Mouse (Mus musculus): ENCODE measurements around the gene Cby3. TPM values are rescaled to one million over a fixed set of nuclear protein-coding genes. Genes with fewer than 3 reads are reported as not detected.

The Cby3 gene
- polyA plus RNA-seq, 1 experiment from 2014 or later, result 1.6 TPM

DNA sequence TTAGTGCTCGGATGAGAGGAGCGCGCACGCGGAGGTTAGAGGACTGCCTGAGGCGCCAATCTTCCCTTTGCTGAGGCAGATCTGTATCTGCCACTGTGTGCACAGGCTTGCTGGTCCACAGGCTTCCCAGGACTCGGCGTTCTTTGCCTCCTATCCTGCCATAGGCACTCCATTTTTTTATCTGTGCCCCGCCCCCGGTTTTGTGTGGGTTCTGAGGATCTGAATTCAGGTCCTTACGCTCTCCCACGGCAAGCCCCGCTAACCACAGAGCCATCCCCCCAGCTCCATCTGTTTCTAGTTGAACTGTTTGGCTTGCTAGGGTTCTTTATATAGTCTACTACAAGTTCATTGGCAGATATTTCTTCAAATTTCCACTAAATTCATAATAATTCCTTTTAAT is 44.5 kb downstream of the Cby3 start:
- Histone ChIP-seq H3K4me1 (no peaks in the 10 kb centered on the region), H3K9ac (no peak overlapping the region), H3K9me3 (no peaks in the 10 kb centered on the region), H3K36me3 (replicated peaks) (peaks cover 53% of the 10 kb centered on the region), H3K4me3 (no peak overlapping the region), H3K27me3 (replicated peaks) (no peaks in the 10 kb centered on the region), H3K27ac (no peak overlapping the region), H3K4me2 (no peak overlapping the region)
- WGBS, result 92% methylated on average over 13 of the region's 13 CpGs
- ATAC-seq (replicated peaks), result no peak

GRCm38 (mm10) chr11:50402481-50402880 is 48.2 kb downstream of the Cby3 start:
- Histone ChIP-seq H3K9me3 (no peaks in the 10 kb centered on the region), H3K36me3 (replicated peaks) (peaks cover 31% of the 10 kb centered on the region), H3K4me3 (no peak overlapping the region), H3K4me2 (no peak overlapping the region), H3K27me3 (replicated peaks) (no peaks in the 10 kb centered on the region), H3K27ac (no peak overlapping the region), H3K4me1 (no peaks in the 10 kb centered on the region), H3K9ac (no peak overlapping the region)
- no peak for ATAC-seq (replicated peaks)
- 93% methylated on average over 3 of the region's 3 CpGs for WGBS

GRCm38 (mm10) chr11:50403367-50404014 is 49.2 kb downstream of the Cby3 start:
- no peak overlapping the region for H3K4me3 ChIP-seq
- no peaks in the 10 kb centered on the region for H3K27me3 ChIP-seq (replicated peaks)
- no peaks in the 10 kb centered on the region for H3K4me1 ChIP-seq
- H3K9me3 ChIP-seq, result no peaks in the 10 kb centered on the region
- H3K36me3 ChIP-seq (replicated peaks), result peaks cover 31% of the 10 kb centered on the region
- no peak for ATAC-seq (replicated peaks)
- H3K9ac ChIP-seq, result no peak overlapping the region
- no peak overlapping the region for H3K4me2 ChIP-seq
- 78% methylated on average over 10 of the region's 10 CpGs for WGBS
- no peak overlapping the region for H3K27ac ChIP-seq

- no peaks in the 10 kb centered on the region for H3K4me1 ChIP-seq
- no peak overlapping the region for H3K27ac ChIP-seq
- no peaks in the 10 kb centered on the region for H3K27me3 ChIP-seq (replicated peaks)
- H3K9me3 ChIP-seq, result no peaks in the 10 kb centered on the region
- 76% methylated on average over 6 of the region's 6 CpGs for WGBS
- no peak overlapping the region for H3K4me3 ChIP-seq
- no peak for ATAC-seq (replicated peaks)
- H3K9ac ChIP-seq, result no peak overlapping the region
- peaks cover 13% of the 10 kb centered on the region for H3K36me3 ChIP-seq (replicated peaks)
- H3K4me2 ChIP-seq, result no peak overlapping the region
Measured at GRCm38 (mm10) chr11:50407235-50407634, 53.0 kb downstream of the Cby3 start.

MicroRNA genes within 50 kb of the gene (microRNA counts, 519-probe panel; counts per million panel counts)
- 2,450 counts per million, percentile 47 among the panel's probes with 10 or more counts for microRNA mmu-miR-804

Small RNAs within 50 kb of the gene (microRNA-seq; reads per million reads assigned to microRNA genes)
- not detected for gene Mir804

Other genes starting within 250 kb of the Cby3 start
- 42.8 and 43.2 TPM in 2 replicates for gene Tbc1d9b, start 223.1 kb upstream of the Cby3 start, polyA plus RNA-seq (2015; fragmentation: Nextera tagmentation; extraction: Ambion mirVana)
- 38.1 and 39.3 TPM in 2 replicates for gene Mrnip, start 180.0 kb upstream of the Cby3 start, polyA plus RNA-seq (2015; fragmentation: Nextera tagmentation; extraction: Ambion mirVana)
- 392 and 438 TPM in 2 replicates for gene Sqstm1, start 143.6 kb upstream of the Cby3 start, polyA plus RNA-seq (2015; fragmentation: Nextera tagmentation; extraction: Ambion mirVana)
- gene Mgat4b, start 143.6 kb upstream of the Cby3 start, polyA plus RNA-seq (2015; fragmentation: Nextera tagmentation; extraction: Ambion mirVana), result 54.6 and 57.9 TPM in 2 replicates
- gene Ltc4s, start 115.8 kb upstream of the Cby3 start, polyA plus RNA-seq (2015; fragmentation: Nextera tagmentation; extraction: Ambion mirVana), result 1.9 and 2.3 TPM in 2 replicates
- 3.8 and 4.1 TPM in 2 replicates for gene Maml1, start 62.2 kb upstream of the Cby3 start, polyA plus RNA-seq (2015; fragmentation: Nextera tagmentation; extraction: Ambion mirVana)
- gene Canx, start 28.8 kb upstream of the Cby3 start, polyA plus RNA-seq (2015; fragmentation: Nextera tagmentation; extraction: Ambion mirVana), result 258 and 266 TPM in 2 replicates
- gene Hnrnph1, start 22.5 kb downstream of the Cby3 start, polyA plus RNA-seq (2015; fragmentation: Nextera tagmentation; extraction: Ambion mirVana), result 509 and 525 TPM in 2 replicates
- 28.1 and 29.5 TPM in 2 replicates for gene Rufy1, start 76.7 kb downstream of the Cby3 start, polyA plus RNA-seq (2015; fragmentation: Nextera tagmentation; extraction: Ambion mirVana)
- 3.7 and 5.0 TPM in 2 replicates for gene Adamts2, start 247.6 kb downstream of the Cby3 start, polyA plus RNA-seq (2015; fragmentation: Nextera tagmentation; extraction: Ambion mirVana)

Data from midbrain, embryonic 15.5 days (tissue).